Mouse (Mus musculus): ENCODE results near the gene Dab2ip.

DNA sequence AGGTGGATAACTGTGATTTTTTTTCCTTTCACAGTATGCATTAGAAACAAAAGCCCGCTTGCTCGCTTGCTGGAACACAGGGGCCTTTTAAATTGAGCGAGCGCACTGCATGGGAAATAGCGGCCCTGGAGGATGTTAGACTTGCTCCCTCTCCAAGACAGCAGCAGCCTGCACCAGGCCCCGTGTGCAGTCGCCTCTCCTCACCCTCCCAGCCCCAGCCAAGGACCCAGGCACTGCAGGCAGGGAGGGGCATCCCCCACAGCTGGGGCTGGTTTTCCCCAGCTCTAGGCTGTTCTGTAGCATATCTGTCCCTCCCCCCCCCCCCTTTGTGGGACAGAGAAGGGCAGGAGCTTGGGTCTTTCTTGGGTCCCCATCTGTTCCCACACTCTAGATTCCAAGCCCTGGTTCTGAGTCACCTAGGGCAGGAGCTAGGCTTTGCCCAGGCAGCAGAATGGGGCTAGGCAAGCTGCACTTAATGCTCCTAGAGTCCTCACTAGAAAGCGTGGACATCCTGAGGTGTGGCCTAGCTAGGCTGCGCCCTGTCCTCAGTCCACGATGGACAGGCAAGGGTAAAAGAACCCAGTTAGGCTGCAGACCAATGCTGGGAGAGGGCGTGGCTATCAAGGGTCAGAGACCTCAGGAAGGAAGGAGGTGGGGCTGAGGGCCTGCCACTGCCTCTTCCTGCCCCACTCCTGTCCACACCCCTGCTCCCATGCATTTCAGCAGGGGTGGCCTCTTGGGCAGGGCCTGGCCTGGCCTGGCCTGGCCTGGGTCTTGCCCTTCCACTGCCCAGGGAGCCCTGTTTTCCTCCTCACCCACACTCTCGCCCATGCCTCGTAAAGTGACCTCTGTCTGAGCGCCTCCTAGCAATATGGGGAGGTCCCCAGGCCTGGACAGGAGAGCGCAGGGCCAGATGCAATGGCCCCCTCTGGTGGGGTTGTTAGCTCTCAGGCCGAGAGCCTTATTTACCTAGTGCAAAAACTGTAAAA is 171.3 kb downstream of the Dab2ip start:
- TF ChIP-seq CTCF (IDR thresholded peaks at IDR 0.05; ENCODE audit: low read depth) (peak; percentile 61), EP300 (IDR thresholded peaks at IDR 0.05; ENCODE audit: low read depth) (no peak)
